Mouse (Mus musculus): ENCODE results near the gene Homer1.

DNA sequence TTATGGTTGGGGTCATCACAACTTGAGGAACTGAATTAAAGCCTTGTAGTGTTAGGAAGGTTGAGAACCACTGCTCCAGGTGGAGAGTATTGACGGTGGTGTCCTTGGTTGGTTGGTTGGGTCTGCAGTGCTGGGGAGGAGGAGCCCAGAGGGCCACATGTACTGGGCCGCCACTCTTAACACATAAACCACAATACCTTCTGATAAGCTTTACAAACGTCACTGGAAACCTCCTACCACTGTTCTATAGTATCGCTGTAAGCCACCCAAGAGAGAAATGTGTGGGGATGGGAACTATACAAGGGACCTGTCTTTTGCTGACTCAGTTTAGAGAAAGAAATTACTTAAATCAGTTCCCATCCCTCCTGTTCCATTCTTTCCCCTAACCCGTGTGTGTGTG lies 68.1 kb downstream of the Homer1 start:
- no peak for TF ChIP-seq POLR2A (IDR thresholded peaks at IDR 0.05; ENCODE audit: low read depth, low read length)
- TF ChIP-seq CHD1 (IDR thresholded peaks at IDR 0.05; ENCODE audit: low read depth, low read length): no peak
- TF ChIP-seq MEF2A (IDR thresholded peaks at IDR 0.05; ENCODE audit: borderline replicate concordance, low read depth, low read length): no peak
- TF ChIP-seq CTCF (conservative IDR thresholded peaks at IDR 0.05 in 1 of 2, IDR thresholded peaks at IDR 0.05 in 1 of 2; ENCODE audit: low read depth in 2 of 2, low read length in 2 of 2): no peak
- TF ChIP-seq TCF12 (IDR thresholded peaks at IDR 0.05; ENCODE audit: low read depth, low read length): no peak
- no peak for TF ChIP-seq MXI1 (IDR thresholded peaks at IDR 0.05; ENCODE audit: low read depth, low read length)
- no peak for TF ChIP-seq NELFE (IDR thresholded peaks at IDR 0.05; ENCODE audit: low read depth, low read length)
- TF ChIP-seq MYC (IDR thresholded peaks at IDR 0.05; ENCODE audit: low read depth, low read length): no peak

Data from CH12.LX (cell line).